Mouse (Mus musculus) heart, adult 2 months (tissue): Measurements from ENCODE around the gene Aprt.

ENCODE experiments used
- CTCF ChIP-seq: fragments of 200-600 bp; IDR thresholded peaks from 2 replicates; pipeline ENCODE4 v1.8.1; 2022; ENCODE audit warnings: antibody characterized with exemption, mild to moderate bottlenecking, moderate library complexity
- EP300 ChIP-seq: fragments of 200-500 bp; IDR thresholded peaks from 2 replicates; pipeline ENCODE4 v1.6.1; 2011; ENCODE audit warnings: low read depth, low read length, control low read depth; ENCODE audit not compliant: insufficient read depth
- POLR2A ChIP-seq: fragments of 200-500 bp; IDR thresholded peaks from 2 replicates; pipeline ENCODE4 v1.6.1; 2011; ENCODE audit warnings: mild to moderate bottlenecking, low read depth, low read length, control low read depth; ENCODE audit not compliant: insufficient read depth

DNA sequence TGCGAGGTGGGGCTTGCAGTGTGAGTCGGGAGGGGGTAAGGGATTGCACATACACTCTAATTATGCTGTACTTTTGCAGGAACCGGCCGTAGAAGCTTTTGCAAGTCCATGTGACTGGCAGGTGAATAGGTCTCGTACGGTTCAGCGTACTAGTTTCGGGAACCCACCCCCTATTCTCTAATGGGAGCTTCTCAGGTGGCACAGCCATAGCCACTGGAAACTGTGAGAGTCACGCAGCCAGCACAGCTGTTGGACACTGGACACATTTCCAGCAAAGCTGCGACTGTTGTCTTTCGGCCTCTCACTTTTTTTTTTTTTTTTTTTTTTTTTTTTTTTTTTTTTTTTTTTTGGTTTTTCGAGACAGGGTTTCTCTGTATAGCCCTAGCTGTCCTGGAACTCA lies 30.1 kb upstream of the Aprt start:
- TF ChIP-seq CTCF (no peak), EP300 (no peak), POLR2A (no peak)
